Mouse (Mus musculus): ENCODE results near the gene Prkce. TPM values are rescaled to one million over a fixed set of nuclear protein-coding genes. Genes with fewer than 3 reads are reported as not detected.

Prkce gene
- polyA plus RNA-seq, 2 experiments, result 0.32 to 0.37 TPM

- DNase-seq (ENCODE audit: low read depth in 3 of 3, low spot score in 3 of 3), result no peak
- Histone ChIP-seq H3K4me2 (ENCODE audit: low read depth) (no peak overlapping the region), H3K4me3 (ENCODE audit: insufficient read depth in 1 of 2, low read depth in 2 of 2, low read length in 2 of 2) (no peak overlapping the region), H3K9me3 (ENCODE audit: control insufficient read depth, low read length) (no peaks in the 10 kb centered on the region), H3K4me1 (replicated peaks; ENCODE audit: control insufficient read depth in 2 of 2, insufficient read depth in 2 of 2, low read length in 1 of 2) (no peaks in the 10 kb centered on the region; a peak in 1 of 4 replicates), H3K9ac (replicated peaks) (no peak overlapping the region), H3K27me3 (ENCODE audit: control insufficient read depth, insufficient read depth, low read length) (no peaks in the 10 kb centered on the region), H3K36me3 (replicated peaks; ENCODE audit: control insufficient read depth, insufficient read depth, low read depth) (no peaks in the 10 kb centered on the region), H3K27ac (no peak overlapping the region)
- ATAC-seq (ENCODE audit: insufficient read depth), result no peak
- 13% methylated on average over 5 of the region's 5 CpGs for WGBS (ENCODE audit: insufficient replicate concordance)
- TF ChIP-seq CTCF (IDR thresholded peaks at IDR 0.05; ENCODE audit: low read depth), result no peak
- no peak for TF ChIP-seq EP300 (IDR thresholded peaks at IDR 0.05; ENCODE audit: low read depth)
Observed at GRCm38 (mm10) chr17:86277999-86278526, 110.5 kb downstream of the Prkce start.

- Histone ChIP-seq H3K27ac (no peak overlapping the region), H3K4me1 (replicated peaks; ENCODE audit: control insufficient read depth in 2 of 2, insufficient read depth in 2 of 2, low read length in 1 of 2) (no peaks in the 10 kb centered on the region; a peak in 1 of 4 replicates), H3K27me3 (ENCODE audit: control insufficient read depth, insufficient read depth, low read length) (no peaks in the 10 kb centered on the region), H3K4me2 (ENCODE audit: low read depth) (no peak overlapping the region), H3K4me3 (ENCODE audit: insufficient read depth in 1 of 2, low read depth in 2 of 2, low read length in 2 of 2) (no peak overlapping the region), H3K9me3 (ENCODE audit: control insufficient read depth, low read length) (no peaks in the 10 kb centered on the region), H3K9ac (replicated peaks) (no peak overlapping the region), H3K36me3 (replicated peaks; ENCODE audit: control insufficient read depth, insufficient read depth, low read depth) (no peaks in the 10 kb centered on the region)
- no peak for TF ChIP-seq EP300 (IDR thresholded peaks at IDR 0.05; ENCODE audit: low read depth)
- TF ChIP-seq CTCF (IDR thresholded peaks at IDR 0.05; ENCODE audit: low read depth), result no peak
- WGBS (ENCODE audit: insufficient replicate concordance), result 52% methylated on average over 10 of the region's 10 CpGs
- DNase-seq (ENCODE audit: low read depth in 3 of 3, low spot score in 3 of 3), result no peak
- ATAC-seq (ENCODE audit: insufficient read depth), result no peak
Observed at GRCm38 (mm10) chr17:86279751-86280150, 112.2 kb downstream of the Prkce start.

DNA sequence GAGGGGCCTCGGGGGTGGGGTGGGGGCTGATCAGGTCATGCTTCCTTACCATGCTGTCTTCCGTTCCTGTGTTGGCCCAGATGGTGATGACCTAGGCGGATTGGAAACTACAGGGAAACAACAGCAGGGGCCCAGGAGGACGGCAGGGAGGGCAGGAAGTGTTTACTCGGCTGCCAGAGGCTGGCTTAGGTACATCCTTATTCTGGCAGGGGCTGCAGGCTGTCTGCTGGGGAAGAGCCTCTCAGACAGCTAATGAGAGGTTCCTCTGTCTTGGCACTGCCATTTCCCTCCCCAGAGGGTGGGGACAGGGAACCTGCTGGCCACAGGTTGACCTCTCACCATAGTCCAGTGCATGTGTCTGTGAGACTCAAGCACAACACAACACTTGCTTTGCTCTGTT lies 116.2 kb downstream of the Prkce start:
- 0 out of 2 replicates have a peak, but pooled peaks have one; percentile 13 for ATAC-seq (ENCODE audit: insufficient read depth)
- Histone ChIP-seq H3K4me2 (ENCODE audit: low read depth) (no peak overlapping the region), H3K27ac (no peak overlapping the region), H3K4me1 (replicated peaks; ENCODE audit: control insufficient read depth in 2 of 2, insufficient read depth in 2 of 2, low read length in 1 of 2) (no peaks in the 10 kb centered on the region; a peak in 1 of 4 replicates), H3K36me3 (replicated peaks; ENCODE audit: control insufficient read depth, insufficient read depth, low read depth) (no peaks in the 10 kb centered on the region), H3K4me3 (ENCODE audit: insufficient read depth in 1 of 2, low read depth in 2 of 2, low read length in 2 of 2) (no peak overlapping the region), H3K27me3 (ENCODE audit: control insufficient read depth, insufficient read depth, low read length) (no peaks in the 10 kb centered on the region), H3K9me3 (ENCODE audit: control insufficient read depth, low read length) (no peaks in the 10 kb centered on the region), H3K9ac (replicated peaks) (no peak overlapping the region)
- no peak for TF ChIP-seq EP300 (IDR thresholded peaks at IDR 0.05; ENCODE audit: low read depth)
- TF ChIP-seq CTCF (IDR thresholded peaks at IDR 0.05; ENCODE audit: low read depth), result no peak
- no peak for DNase-seq (ENCODE audit: low read depth in 3 of 3, low spot score in 3 of 3)
- 13% methylated on average over 5 of the region's 5 CpGs for WGBS (ENCODE audit: insufficient replicate concordance)

DNA sequence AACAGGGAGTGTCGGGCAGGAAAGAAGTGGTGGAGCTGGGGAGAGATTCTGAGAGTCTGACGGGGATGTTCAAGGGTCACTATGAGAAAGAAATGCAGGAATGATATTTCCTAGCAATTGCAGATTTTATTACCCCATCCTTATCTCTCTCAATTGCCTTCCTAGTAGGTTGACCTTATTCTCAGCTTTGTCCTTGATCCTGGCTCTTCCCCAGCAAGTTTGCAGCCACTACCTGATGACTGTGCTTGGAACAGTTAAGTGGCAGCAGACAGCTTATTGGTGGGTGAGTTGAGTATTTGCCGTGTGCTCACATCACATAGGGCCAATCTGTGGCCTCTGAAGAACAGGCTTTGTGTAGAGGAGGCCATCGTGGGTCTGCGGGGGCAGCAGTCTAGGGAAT lies 117.5 kb downstream of the Prkce start:
- Histone ChIP-seq H3K9ac (replicated peaks) (no peak overlapping the region), H3K9me3 (ENCODE audit: control insufficient read depth, low read length) (no peaks in the 10 kb centered on the region), H3K4me1 (replicated peaks; ENCODE audit: control insufficient read depth in 2 of 2, insufficient read depth in 2 of 2, low read length in 1 of 2) (no peaks in the 10 kb centered on the region; a peak in 1 of 4 replicates), H3K36me3 (replicated peaks; ENCODE audit: control insufficient read depth, insufficient read depth, low read depth) (no peaks in the 10 kb centered on the region), H3K27me3 (ENCODE audit: control insufficient read depth, insufficient read depth, low read length) (no peaks in the 10 kb centered on the region), H3K27ac (no peak overlapping the region), H3K4me2 (ENCODE audit: low read depth) (no peak overlapping the region), H3K4me3 (ENCODE audit: insufficient read depth in 1 of 2, low read depth in 2 of 2, low read length in 2 of 2) (no peak overlapping the region)
- DNase-seq (ENCODE audit: low read depth in 3 of 3, low spot score in 3 of 3) (no peak), ATAC-seq (ENCODE audit: insufficient read depth) (no peak)
- TF ChIP-seq EP300 (IDR thresholded peaks at IDR 0.05; ENCODE audit: low read depth) (no peak), CTCF (IDR thresholded peaks at IDR 0.05; ENCODE audit: low read depth) (no peak)
- WGBS (ENCODE audit: insufficient replicate concordance), result 70% methylated on average over 5 of the region's 5 CpGs

DNA sequence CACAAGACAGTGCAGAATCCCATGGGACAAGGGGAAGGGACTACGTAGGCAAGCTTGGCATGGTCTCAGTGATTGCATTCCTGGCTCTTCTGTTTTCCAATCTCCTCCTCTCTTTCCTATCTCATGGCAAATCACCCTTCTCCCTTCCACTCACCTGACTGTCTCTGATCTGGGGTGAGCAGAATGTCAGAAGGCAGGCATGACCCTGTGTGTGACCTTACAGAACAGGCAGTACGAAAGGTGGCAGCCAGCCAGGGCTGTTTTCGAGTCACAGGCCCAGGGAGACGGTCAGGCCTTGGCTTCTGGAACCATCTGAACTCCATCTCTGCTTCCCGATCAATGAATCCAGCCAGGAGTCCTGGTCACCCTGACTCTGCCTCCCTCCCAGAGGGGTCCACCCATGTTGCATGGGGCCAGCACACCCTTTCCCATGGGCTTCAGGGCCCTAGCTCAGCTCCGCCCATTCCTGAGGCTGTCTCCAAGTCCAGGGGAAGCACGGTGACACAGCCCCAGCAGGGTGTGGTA lies 119.2 kb downstream of the Prkce start:
- TF ChIP-seq CTCF (IDR thresholded peaks at IDR 0.05; ENCODE audit: low read depth) (no peak), EP300 (IDR thresholded peaks at IDR 0.05; ENCODE audit: low read depth) (no peak)
- ATAC-seq (ENCODE audit: insufficient read depth) (no peak), DNase-seq (ENCODE audit: low read depth in 3 of 3, low spot score in 3 of 3) (no peak)
- Histone ChIP-seq H3K27ac (no peak overlapping the region), H3K4me2 (ENCODE audit: low read depth) (no peak overlapping the region), H3K4me3 (ENCODE audit: insufficient read depth in 1 of 2, low read depth in 2 of 2, low read length in 2 of 2) (no peak overlapping the region), H3K9me3 (ENCODE audit: control insufficient read depth, low read length) (no peaks in the 10 kb centered on the region), H3K27me3 (ENCODE audit: control insufficient read depth, insufficient read depth, low read length) (no peaks in the 10 kb centered on the region), H3K36me3 (replicated peaks; ENCODE audit: control insufficient read depth, insufficient read depth, low read depth) (no peaks in the 10 kb centered on the region), H3K9ac (replicated peaks) (no peak overlapping the region), H3K4me1 (replicated peaks; ENCODE audit: control insufficient read depth in 2 of 2, insufficient read depth in 2 of 2, low read length in 1 of 2) (no peaks in the 10 kb centered on the region)
- WGBS (ENCODE audit: insufficient replicate concordance), result 60% methylated on average over 7 of the region's 7 CpGs
